In genomic region chrX:38251851-38252571, GRCm38 (mm10) we compare ENCODE assay signal across 8 mouse cellular contexts. TPM values are rescaled to one million over a fixed set of nuclear protein-coding genes. Genes with fewer than 3 reads are reported as not detected.
DNase-seq lines count a peak whose midpoint lies in the region; ATAC-seq and TF ChIP-seq lines count a peak whose summit lies in the region.

Tmem255a (minus strand) TSS chrX:38252439.

- DNase-seq in lung, adult 2 months, result peak; percentile 11
- DNase-seq in lung, postnatal 36 days, result no peak
- DNase-seq in brain, adult 2 months (ENCODE audit: low read depth, low spot score), result peak; percentile 79
- peak; percentile 40 for DNase-seq in forebrain, postnatal 0 days
- peak; percentile 50 for DNase-seq in hindbrain, postnatal 0 days (ENCODE audit: low spot score)
- DNase-seq in liver (peak; percentile 5), adipocyte (ENCODE audit: low spot score) (no peak)

- TF ChIP-seq POLR2A in lung, adult 2 months (IDR thresholded peaks at IDR 0.05; ENCODE audit: borderline replicate concordance, extremely low read depth, low read depth, low read length), result no peak

- peaks cover 6% of the 10 kb centered on the region; the same call in 1 of the 2 replicates for H3K4me1 ChIP-seq in lung, adult 2 months (ENCODE audit: control insufficient read depth, insufficient read depth, low read length)
- H3K4me1 ChIP-seq in forebrain, postnatal 0 days (ENCODE audit: insufficient read depth), result no peaks in the 10 kb centered on the region
- H3K4me1 ChIP-seq in hindbrain, postnatal 0 days (ENCODE audit: insufficient read depth, low read length), result no peaks in the 10 kb centered on the region
- H3K4me1 ChIP-seq in neural tube, embryonic 12.5 days, result peaks cover 5% of the 10 kb centered on the region

- H3K27ac ChIP-seq in forebrain, postnatal 0 days (ENCODE audit: low read depth, low read length), result no peak within 1 kb of the TSS
- no peak within 1 kb of the TSS for H3K27ac ChIP-seq in hindbrain, postnatal 0 days
- no peak within 1 kb of the TSS for H3K27ac ChIP-seq in neural tube, embryonic 12.5 days

- H3K9ac ChIP-seq in forebrain, postnatal 0 days, result 0 out of 2 replicates have a peak within 1 kb of the TSS, but pooled peaks have one; percentile 6
- peak within 1 kb of the TSS; percentile 35; the same call in 1 of the 2 replicates for H3K9ac ChIP-seq in hindbrain, postnatal 0 days (replicated peaks; ENCODE audit: low read length)
- H3K9ac ChIP-seq in neural tube, embryonic 12.5 days, result 0 out of 2 replicates have a peak within 1 kb of the TSS, but pooled peaks have one; percentile 42

- H3K36me3 ChIP-seq in forebrain, postnatal 0 days (ENCODE audit: insufficient read depth), result no peaks in the 10 kb centered on the region
- no peaks in the 10 kb centered on the region for H3K36me3 ChIP-seq in hindbrain, postnatal 0 days (ENCODE audit: insufficient read depth, low read length)
- H3K36me3 ChIP-seq in neural tube, embryonic 12.5 days, result no peaks in the 10 kb centered on the region

- H3K9me3 ChIP-seq in forebrain, postnatal 0 days (ENCODE audit: low read length), result no peaks in the 10 kb centered on the region
- no peaks in the 10 kb centered on the region for H3K9me3 ChIP-seq in hindbrain, postnatal 0 days (ENCODE audit: low read length)
- no peaks in the 10 kb centered on the region for H3K9me3 ChIP-seq in neural tube, embryonic 12.5 days

- peak; percentile 83 for ATAC-seq in forebrain, postnatal 0 days
- ATAC-seq in hindbrain, postnatal 0 days, result peak; percentile 71
- ATAC-seq in neural tube, embryonic 12.5 days (ENCODE audit: low FRiP score, low read depth), result peak; percentile 72

- H3K27me3 ChIP-seq in forebrain, postnatal 0 days (ENCODE audit: insufficient read depth, low read length), result no peaks in the 10 kb centered on the region
- no peaks in the 10 kb centered on the region for H3K27me3 ChIP-seq in hindbrain, postnatal 0 days (ENCODE audit: insufficient read depth, low read length)
- no peaks in the 10 kb centered on the region for H3K27me3 ChIP-seq in neural tube, embryonic 12.5 days (replicated peaks)

- WGBS in lung, adult 2 months, result 26% methylated on average over 27 of the region's 27 CpGs
- WGBS in forebrain, postnatal 0 days, result 31% methylated on average over 26 of the region's 27 CpGs
- 35% methylated on average over 27 of the region's 27 CpGs for WGBS in hindbrain, postnatal 0 days
- 22% methylated on average over 27 of the region's 27 CpGs for WGBS in neural tube, embryonic 12.5 days

- H3K4me3 ChIP-seq in lung, adult 2 months (replicated peaks; ENCODE audit: extremely low read depth, low read depth, low read length), result peak within 1 kb of the TSS; percentile 41
- H3K4me3 ChIP-seq in forebrain, postnatal 0 days (ENCODE audit: low read depth, low read length), result peak within 1 kb of the TSS; percentile 36
- peak within 1 kb of the TSS; percentile 38 for H3K4me3 ChIP-seq in hindbrain, postnatal 0 days (ENCODE audit: low read length)
- H3K4me3 ChIP-seq in neural tube, embryonic 12.5 days, result peak within 1 kb of the TSS; percentile 29

- TF ChIP-seq CTCF in lung, adult 2 months (IDR thresholded peaks at IDR 0.05; ENCODE audit: insufficient read depth, low read length), result no peak
- no peak for TF ChIP-seq CTCF in forebrain, postnatal 0 days (IDR thresholded peaks at IDR 0.05; ENCODE audit: low read depth)
- no peak for TF ChIP-seq CTCF in hindbrain, postnatal 0 days (IDR thresholded peaks at IDR 0.05; ENCODE audit: low read depth)

- peak within 1 kb of the TSS; percentile 69 for H3K4me2 ChIP-seq in forebrain, postnatal 0 days (ENCODE audit: low read depth)
- peak within 1 kb of the TSS; percentile 67 for H3K4me2 ChIP-seq in hindbrain, postnatal 0 days (ENCODE audit: low read depth, low read length)
- H3K4me2 ChIP-seq in neural tube, embryonic 12.5 days (replicated peaks), result peak within 1 kb of the TSS; percentile 68

RNA-seq across cellular contexts. Expression of gene Tmem255a, which starts in this region (rescaled TPM):
- polyA plus RNA-seq in lung, adult 2 months (2012; rRNA removed), result 0.68 and 1.1 TPM in 2 replicates
- 12.1 and 20.7 TPM in 2 replicates for total RNA-seq in forebrain, postnatal 0 days (2014; rRNA removed)
- 13.0 and 17.5 TPM in 2 replicates for polyA plus RNA-seq in forebrain, postnatal 0 days (2015; fragmentation: Nextera tagmentation; extraction: Ambion mirVana)
- total RNA-seq in hindbrain, postnatal 0 days (2014; rRNA removed), result 41.4 and 48.4 TPM in 2 replicates
- polyA plus RNA-seq in hindbrain, postnatal 0 days (2015; fragmentation: Nextera tagmentation; extraction: Ambion mirVana), result 37.3 and 38.5 TPM in 2 replicates
- 28.0 and 32.0 TPM in 2 replicates for polyA plus RNA-seq in neural tube, embryonic 12.5 days (2016; fragmentation: Nextera tagmentation; extraction: Ambion mirVana)

Comparison
In these comparisons a context has a peak if more than half of its experiments do, and no peak if none do; other contexts are left out.
1. DNase-seq: peak in lung, adult 2 months (single experiment), brain, adult 2 months (single experiment), forebrain, postnatal 0 days (single experiment), hindbrain, postnatal 0 days (single experiment) and liver (single experiment); none in lung, postnatal 36 days (single experiment) and adipocyte (single experiment).
2. Peak in every context shown above with its lines, with median percentiles within 50 percentile points of each other: H3K4me3 ChIP-seq, ATAC-seq, H3K4me2 ChIP-seq and H3K9ac ChIP-seq.